Mouse (Mus musculus) NIH3T3 (cell line): Measurements from ENCODE around the gene Ddah2.

ENCODE experiments used
- DNase-seq: peaks from one replicate; pipeline ENCODE4 v3.0.0-alpha.2; 2012; ENCODE audit warnings: low read depth

The Ddah2 gene

GRCm38 (mm10) chr17:35077285-35077684, 18.4 kb downstream of the Ddah2 start:
- no peak for DNase-seq

- DNase-seq, result no peak
Measured at GRCm38 (mm10) chr17:35077786-35078233, 19.0 kb downstream of the Ddah2 start, which contains the start of gene Ly6g6d. Ly6g6d (minus strand) TSS chr17:35078065.

GRCm38 (mm10) chr17:35079778-35080177, 20.9 kb downstream of the Ddah2 start:
- DNase-seq, result no peak

GRCm38 (mm10) chr17:35080248-35080647, 21.4 kb downstream of the Ddah2 start:
- DNase-seq, result no peak

GRCm38 (mm10) chr17:35080710-35081109, 21.9 kb downstream of the Ddah2 start:
- DNase-seq, result no peak

- no peak for DNase-seq
Measured at GRCm38 (mm10) chr17:35082841-35083576, 24.2 kb downstream of the Ddah2 start.

- no peak for DNase-seq
Measured at GRCm38 (mm10) chr17:35083929-35084497, 25.2 kb downstream of the Ddah2 start.

GRCm38 (mm10) chr17:35085208-35085865, 26.5 kb downstream of the Ddah2 start, which contains the start of gene Ly6g6f:
Ly6g6f (minus strand) TSS chr17:35085610.
- no peak for DNase-seq

GRCm38 (mm10) chr17:35088151-35088550, 29.3 kb downstream of the Ddah2 start:
- peak; percentile 58 for DNase-seq

GRCm38 (mm10) chr17:35088825-35089644, 30.2 kb downstream of the Ddah2 start, which contains the start of gene Abhd16a:
Abhd16a (plus strand) TSS chr17:35089263.
- DNase-seq, result peak; percentile 97

GRCm38 (mm10) chr17:35090166-35090932, 31.5 kb downstream of the Ddah2 start:
- peak; percentile 52 for DNase-seq

- no peak for DNase-seq
Measured at GRCm38 (mm10) chr17:35092403-35093198, 33.8 kb downstream of the Ddah2 start.

GRCm38 (mm10) chr17:35094475-35095365, 35.9 kb downstream of the Ddah2 start:
- DNase-seq, result no peak

- no peak for DNase-seq
Measured at GRCm38 (mm10) chr17:35096597-35096996, 37.8 kb downstream of the Ddah2 start.

- no peak for DNase-seq
Measured at GRCm38 (mm10) chr17:35097164-35097655, 38.4 kb downstream of the Ddah2 start.

- no peak for DNase-seq
Measured at GRCm38 (mm10) chr17:35100196-35100765, 41.4 kb downstream of the Ddah2 start.

- no peak for DNase-seq
Measured at GRCm38 (mm10) chr17:35101161-35101560, 42.3 kb downstream of the Ddah2 start.

GRCm38 (mm10) chr17:35102299-35102698, 43.5 kb downstream of the Ddah2 start:
- no peak for DNase-seq

- DNase-seq, result no peak
Measured at GRCm38 (mm10) chr17:35103221-35103690, 44.4 kb downstream of the Ddah2 start.
